Mouse (Mus musculus): ENCODE results near the gene Fam69b. TPM values are rescaled to one million over a fixed set of nuclear protein-coding genes. Genes with fewer than 3 reads are reported as not detected.

The Fam69b gene
- polyA plus RNA-seq, 1 experiment from 2014 or later: 40.4 TPM

GRCm38 (mm10) chr2:26638572-26638971 lies 10.3 kb downstream of the Fam69b start:
- no peak overlapping the region for H3K27ac ChIP-seq (replicated peaks; ENCODE audit: low read depth, low read length)

GRCm38 (mm10) chr2:26639083-26639482 lies 10.8 kb downstream of the Fam69b start:
- DNase-seq (ENCODE audit: low spot score) (peak; percentile 49), ATAC-seq (replicated peaks; ENCODE audit: insufficient number of reproducible peaks, low FRiP score, low TSS enrichment, low read depth) (no peak)
- 11% methylated on average over 8 of the region's 8 CpGs for WGBS
- Histone ChIP-seq H3K4me2 (ENCODE audit: low read depth, low read length) (peak overlapping the region; percentile 71), H3K4me1 (ENCODE audit: control insufficient read depth, insufficient read depth, low read length) (no peaks in the 10 kb centered on the region), H3K36me3 (replicated peaks; ENCODE audit: control insufficient read depth, insufficient read depth, low read depth, low read length) (peaks cover 13% of the 10 kb centered on the region), H3K27me3 (ENCODE audit: control insufficient read depth, insufficient read depth, low read length) (no peaks in the 10 kb centered on the region), H3K27ac (replicated peaks; ENCODE audit: low read depth, low read length) (no peak overlapping the region), H3K4me3 (ENCODE audit: low read depth, low read length) (peak overlapping the region; percentile 69), H3K9ac (replicated peaks; ENCODE audit: low read length) (peak overlapping the region; percentile 80), H3K9me3 (replicated peaks; ENCODE audit: control insufficient read depth, low read length) (no peaks in the 10 kb centered on the region)

More at GRCm38 (mm10) chr2:26638572-26638971, 10.3 kb downstream of the Fam69b start:
- Histone ChIP-seq H3K36me3 (replicated peaks; ENCODE audit: control insufficient read depth, insufficient read depth, low read depth, low read length) (peaks cover 13% of the 10 kb centered on the region), H3K4me2 (ENCODE audit: low read depth, low read length) (peak overlapping the region; percentile 71), H3K9ac (replicated peaks; ENCODE audit: low read length) (peak overlapping the region; percentile 80; the same call in 1 of the 2 replicates), H3K4me1 (ENCODE audit: control insufficient read depth, insufficient read depth, low read length) (no peaks in the 10 kb centered on the region), H3K27me3 (ENCODE audit: control insufficient read depth, insufficient read depth, low read length) (no peaks in the 10 kb centered on the region), H3K4me3 (ENCODE audit: low read depth, low read length) (peak overlapping the region; percentile 69), H3K9me3 (replicated peaks; ENCODE audit: control insufficient read depth, low read length) (no peaks in the 10 kb centered on the region)
- 68% methylated on average over 5 of the region's 5 CpGs for WGBS
- no peak for DNase-seq (ENCODE audit: low spot score)
- ATAC-seq (replicated peaks; ENCODE audit: insufficient number of reproducible peaks, low FRiP score, low TSS enrichment, low read depth): no peak

GRCm38 (mm10) chr2:26639838-26640830 lies 11.9 kb downstream of the Fam69b start:
- H3K9ac ChIP-seq (replicated peaks; ENCODE audit: low read length): peak overlapping the region; percentile 80
- H3K27me3 ChIP-seq (ENCODE audit: control insufficient read depth, insufficient read depth, low read length): no peaks in the 10 kb centered on the region
- H3K4me1 ChIP-seq (ENCODE audit: control insufficient read depth, insufficient read depth, low read length): no peaks in the 10 kb centered on the region
- ATAC-seq (replicated peaks; ENCODE audit: insufficient number of reproducible peaks, low FRiP score, low TSS enrichment, low read depth) (peak; percentile 67), DNase-seq (ENCODE audit: low spot score) (peak; percentile 98)
- peak overlapping the region; percentile 71 for H3K4me2 ChIP-seq (ENCODE audit: low read depth, low read length)
- WGBS: 4% methylated on average over 49 of the region's 49 CpGs
- H3K4me3 ChIP-seq (ENCODE audit: low read depth, low read length): peak overlapping the region; percentile 69
- peak overlapping the region; percentile 23 for H3K27ac ChIP-seq (replicated peaks; ENCODE audit: low read depth, low read length)
- no peaks in the 10 kb centered on the region for H3K9me3 ChIP-seq (replicated peaks; ENCODE audit: control insufficient read depth, low read length)
- peaks cover 13% of the 10 kb centered on the region for H3K36me3 ChIP-seq (replicated peaks; ENCODE audit: control insufficient read depth, insufficient read depth, low read depth, low read length)

- no peak overlapping the region for H3K9ac ChIP-seq (replicated peaks; ENCODE audit: low read length)
- H3K4me2 ChIP-seq (ENCODE audit: low read depth, low read length): no peak overlapping the region
- H3K4me1 ChIP-seq (ENCODE audit: control insufficient read depth, insufficient read depth, low read length): no peaks in the 10 kb centered on the region
- 84% methylated on average over 7 of the region's 7 CpGs for WGBS
- ATAC-seq (replicated peaks; ENCODE audit: insufficient number of reproducible peaks, low FRiP score, low TSS enrichment, low read depth) (no peak), DNase-seq (ENCODE audit: low spot score) (no peak)
- no peaks in the 10 kb centered on the region for H3K27me3 ChIP-seq (ENCODE audit: control insufficient read depth, insufficient read depth, low read length)
- peaks cover 6% of the 10 kb centered on the region for H3K36me3 ChIP-seq (replicated peaks; ENCODE audit: control insufficient read depth, insufficient read depth, low read depth, low read length)
- H3K9me3 ChIP-seq (replicated peaks; ENCODE audit: control insufficient read depth, low read length): no peaks in the 10 kb centered on the region
- no peak overlapping the region for H3K27ac ChIP-seq (replicated peaks; ENCODE audit: low read depth, low read length)
- H3K4me3 ChIP-seq (ENCODE audit: low read depth, low read length): no peak overlapping the region
These were observed 12.9 kb downstream of the Fam69b start for GRCm38 (mm10) chr2:26641006-26641647.

- 63% methylated on average over 2 of the region's 2 CpGs for WGBS
- Histone ChIP-seq H3K4me1 (ENCODE audit: control insufficient read depth, insufficient read depth, low read length) (no peaks in the 10 kb centered on the region), H3K4me2 (ENCODE audit: low read depth, low read length) (no peak overlapping the region), H3K27ac (replicated peaks; ENCODE audit: low read depth, low read length) (no peak overlapping the region), H3K9me3 (replicated peaks; ENCODE audit: control insufficient read depth, low read length) (no peaks in the 10 kb centered on the region), H3K9ac (replicated peaks; ENCODE audit: low read length) (no peak overlapping the region), H3K4me3 (ENCODE audit: low read depth, low read length) (no peak overlapping the region), H3K27me3 (ENCODE audit: control insufficient read depth, insufficient read depth, low read length) (no peaks in the 10 kb centered on the region), H3K36me3 (replicated peaks; ENCODE audit: control insufficient read depth, insufficient read depth, low read depth, low read length) (no peaks in the 10 kb centered on the region)
- ATAC-seq (replicated peaks; ENCODE audit: insufficient number of reproducible peaks, low FRiP score, low TSS enrichment, low read depth) (no peak), DNase-seq (ENCODE audit: low spot score) (peak; percentile 67)
These were observed 15.7 kb downstream of the Fam69b start for GRCm38 (mm10) chr2:26643942-26644341.

- 25% methylated on average over 3 of the region's 3 CpGs for WGBS
These were observed 18.5 kb downstream of the Fam69b start for GRCm38 (mm10) chr2:26646643-26647293.

GRCm38 (mm10) chr2:26654687-26655086 lies 26.4 kb downstream of the Fam69b start:
- ATAC-seq (replicated peaks; ENCODE audit: insufficient number of reproducible peaks, low FRiP score, low TSS enrichment, low read depth) (no peak), DNase-seq (ENCODE audit: low spot score) (no peak)
- Histone ChIP-seq H3K9ac (replicated peaks; ENCODE audit: low read length) (no peak overlapping the region), H3K27ac (replicated peaks; ENCODE audit: low read depth, low read length) (no peak overlapping the region), H3K27me3 (ENCODE audit: control insufficient read depth, insufficient read depth, low read length) (no peaks in the 10 kb centered on the region), H3K4me3 (ENCODE audit: low read depth, low read length) (no peak overlapping the region), H3K9me3 (replicated peaks; ENCODE audit: control insufficient read depth, low read length) (no peaks in the 10 kb centered on the region), H3K4me1 (ENCODE audit: control insufficient read depth, insufficient read depth, low read length) (no peaks in the 10 kb centered on the region), H3K36me3 (replicated peaks; ENCODE audit: control insufficient read depth, insufficient read depth, low read depth, low read length) (no peaks in the 10 kb centered on the region), H3K4me2 (ENCODE audit: low read depth, low read length) (no peak overlapping the region)
- WGBS: 85% methylated on average over 1 of the region's 1 CpGs

More at GRCm38 (mm10) chr2:26646643-26647293, 18.5 kb downstream of the Fam69b start:
- Histone ChIP-seq H3K4me3 (ENCODE audit: low read depth, low read length) (no peak overlapping the region), H3K27ac (replicated peaks; ENCODE audit: low read depth, low read length) (no peak overlapping the region), H3K27me3 (ENCODE audit: control insufficient read depth, insufficient read depth, low read length) (no peaks in the 10 kb centered on the region), H3K9me3 (replicated peaks; ENCODE audit: control insufficient read depth, low read length) (no peaks in the 10 kb centered on the region), H3K36me3 (replicated peaks; ENCODE audit: control insufficient read depth, insufficient read depth, low read depth, low read length) (no peaks in the 10 kb centered on the region), H3K4me2 (ENCODE audit: low read depth, low read length) (no peak overlapping the region), H3K9ac (replicated peaks; ENCODE audit: low read length) (no peak overlapping the region), H3K4me1 (ENCODE audit: control insufficient read depth, insufficient read depth, low read length) (no peaks in the 10 kb centered on the region)
- ATAC-seq (replicated peaks; ENCODE audit: insufficient number of reproducible peaks, low FRiP score, low TSS enrichment, low read depth) (peak; percentile 91), DNase-seq (ENCODE audit: low spot score) (peak; percentile 92)
